Mouse (Mus musculus): ENCODE results near the gene Zbtb1. TPM values are rescaled to one million over a fixed set of nuclear protein-coding genes. Genes with fewer than 3 reads are reported as not detected.

Gene Zbtb1
- total RNA-seq, 2 experiments from 2014 or later: 5.7 to 7.2 TPM

- DNase-seq: peak; percentile 91
Measured at GRCm38 (mm10) chr12:76369206-76369977, 674 bp upstream of the Zbtb1 start, which contains the start of gene Zbtb25. TSS of gene Zbtb25 (minus strand) at chr12:76369602.

- peak; percentile 88 for DNase-seq
Measured at GRCm38 (mm10) chr12:76370831-76371571, 935 bp downstream of the Zbtb1 start.

- DNase-seq: no peak
Measured at GRCm38 (mm10) chr12:76372046-76372445, 2.0 kb downstream of the Zbtb1 start.

- no peak for DNase-seq
Measured at GRCm38 (mm10) chr12:76372881-76373818, 3.1 kb downstream of the Zbtb1 start.

- no peak for DNase-seq
Measured at GRCm38 (mm10) chr12:76373991-76374390, 3.9 kb downstream of the Zbtb1 start.

GRCm38 (mm10) chr12:76374911-76375310, 4.8 kb downstream of the Zbtb1 start:
- DNase-seq: no peak

- no peak for DNase-seq
Measured at GRCm38 (mm10) chr12:76375506-76375905, 5.4 kb downstream of the Zbtb1 start.

- peak; percentile 31 for DNase-seq
Measured at GRCm38 (mm10) chr12:76376649-76377048, 6.6 kb downstream of the Zbtb1 start.

- DNase-seq: no peak
Measured at GRCm38 (mm10) chr12:76377059-76377458, 7.0 kb downstream of the Zbtb1 start.

GRCm38 (mm10) chr12:76377726-76378125, 7.7 kb downstream of the Zbtb1 start:
- DNase-seq: peak; percentile 50

GRCm38 (mm10) chr12:76378556-76378955, 8.5 kb downstream of the Zbtb1 start:
- DNase-seq: peak; percentile 25

- no peak for DNase-seq
Measured at GRCm38 (mm10) chr12:76380151-76380550, 10.1 kb downstream of the Zbtb1 start.

GRCm38 (mm10) chr12:76385342-76385741, 15.3 kb downstream of the Zbtb1 start:
- no peak for DNase-seq

- no peak for DNase-seq
Measured at GRCm38 (mm10) chr12:76388794-76389193, 18.7 kb downstream of the Zbtb1 start.

GRCm38 (mm10) chr12:76391595-76392271, 21.7 kb downstream of the Zbtb1 start:
- no peak for DNase-seq

GRCm38 (mm10) chr12:76392979-76393378, 22.9 kb downstream of the Zbtb1 start:
- no peak for DNase-seq

- DNase-seq: no peak
Measured at GRCm38 (mm10) chr12:76397281-76397680, 27.2 kb downstream of the Zbtb1 start.

- no peak for DNase-seq
Measured at GRCm38 (mm10) chr12:76401674-76402073, 31.6 kb downstream of the Zbtb1 start.

GRCm38 (mm10) chr12:76402991-76403885, 33.2 kb downstream of the Zbtb1 start:
- peak; percentile 94 for DNase-seq

- peak; percentile 99 for DNase-seq
Measured at GRCm38 (mm10) chr12:76403886-76404537, 33.9 kb downstream of the Zbtb1 start, which contains the start of gene Hspa2. TSS of gene Hspa2 (plus strand) at chr12:76404176.

Data from adrenal gland, postnatal 10 days (tissue).